Mouse (Mus musculus) myocyte (in vitro differentiated cells): Measurements from ENCODE around the gene Rpl5. TPM values are rescaled to one million over a fixed set of nuclear protein-coding genes. Genes with fewer than 3 reads are reported as not detected.

Source experiments
- H3K27me3 ChIP-seq: one replicate; pipeline ENCODE4 v1.6.1; 2011; ENCODE audit not compliant: control insufficient read depth, insufficient read depth, insufficient read length
- H3K36me3 ChIP-seq: one replicate; pipeline ENCODE4 v1.6.1; 2011; ENCODE audit not compliant: control insufficient read depth, insufficient read depth
- H3K4me2 ChIP-seq: one replicate; pipeline ENCODE4 v1.6.1; 2011; ENCODE audit warnings: low read depth, control low read depth
- H3K4me3 ChIP-seq: one replicate; pipeline ENCODE4 v1.5.1; 2011; ENCODE audit warnings: mild to moderate bottlenecking, control low read depth, moderate library complexity
- H3K79me2 ChIP-seq: one replicate; pipeline ENCODE4 v1.6.1; 2011; ENCODE audit not compliant: control insufficient read depth, insufficient read depth
- H3ac ChIP-seq: one replicate; pipeline ENCODE4 v1.6.1; 2011; ENCODE audit not compliant: control insufficient read depth, insufficient read length
- CEBPB ChIP-seq: IDR thresholded peaks from 2 replicates; pipeline ENCODE4 v1.6.1; 2011; ENCODE audit warnings: mild to moderate bottlenecking, moderate library complexity; ENCODE audit not compliant: poor library complexity, insufficient read depth, severe bottlenecking
- E2F4 ChIP-seq: IDR thresholded peaks from one replicate; pipeline ENCODE4 v1.6.1; 2011; ENCODE audit warnings: mild to moderate bottlenecking, control low read depth, moderate library complexity; ENCODE audit not compliant: insufficient read depth
- MAX ChIP-seq: IDR thresholded peaks from one replicate; pipeline ENCODE4 v1.6.1; 2011; ENCODE audit warnings: low read depth, mild to moderate bottlenecking, control low read depth
- MYOD1 ChIP-seq, 3 experiments: IDR thresholded peaks; one replicate each; pipeline ENCODE4 v1.6.1; 2011; ENCODE audit warnings: control low read depth in 2 of 3, low read depth in 2 of 3, mild to moderate bottlenecking in 2 of 3, moderate library complexity in 1 of 3; ENCODE audit not compliant: insufficient read length in 2 of 3, control insufficient read depth in 1 of 3
- MYOG ChIP-seq, 3 experiments: IDR thresholded peaks; one replicate each; pipeline ENCODE4 v1.6.1; 2011; ENCODE audit warnings: control low read depth in 2 of 3, low read depth in 2 of 3, mild to moderate bottlenecking in 2 of 3; ENCODE audit not compliant: insufficient read length in 2 of 3, control insufficient read depth in 1 of 3, insufficient read depth in 1 of 3
- POLR2A ChIP-seq: IDR thresholded peaks from one replicate; pipeline ENCODE4 v1.6.1; 2011; ENCODE audit warnings: low read depth, mild to moderate bottlenecking, control low read depth, moderate library complexity; ENCODE audit not compliant: insufficient read length
- POLR2AphosphoS2 ChIP-seq: IDR thresholded peaks from one replicate; pipeline ENCODE4 v1.6.1; 2011; ENCODE audit warnings: low read depth, control low read depth; ENCODE audit not compliant: insufficient read length
- REST ChIP-seq: IDR thresholded peaks from one replicate; pipeline ENCODE4 v1.6.1; 2011; ENCODE audit warnings: mild to moderate bottlenecking, control low read depth, moderate library complexity; ENCODE audit not compliant: insufficient read depth, insufficient read length
- SRF ChIP-seq: IDR thresholded peaks from one replicate; pipeline ENCODE4 v1.6.1; 2011; ENCODE audit warnings: low read depth; ENCODE audit not compliant: control insufficient read depth, insufficient read length
- TCF12 ChIP-seq: IDR thresholded peaks from one replicate; pipeline ENCODE4 v1.6.1; 2011; ENCODE audit warnings: mild to moderate bottlenecking, control low read depth; ENCODE audit not compliant: poor library complexity, insufficient read depth, severe bottlenecking
- TCF3 ChIP-seq: IDR thresholded peaks from one replicate; pipeline ENCODE4 v1.6.1; 2011; ENCODE audit warnings: low read depth, control low read depth; ENCODE audit not compliant: insufficient read length
- USF1 ChIP-seq: IDR thresholded peaks from one replicate; pipeline ENCODE4 v1.6.1; 2011; ENCODE audit warnings: low read depth, mild to moderate bottlenecking, control low read depth, moderate library complexity
- polyA plus RNA-seq: library from polyadenylated mRNA; unstranded; fragments of >200 nt; fragmentation: generic; extraction: Trizol; gene quantifications from one replicate; pipeline ENCODE4 v1.2.1, GENCODE M21; 2012; ENCODE audit warnings: missing spikeins

The Rpl5 gene
- polyA plus RNA-seq, 1 experiment: 207 TPM

DNA sequence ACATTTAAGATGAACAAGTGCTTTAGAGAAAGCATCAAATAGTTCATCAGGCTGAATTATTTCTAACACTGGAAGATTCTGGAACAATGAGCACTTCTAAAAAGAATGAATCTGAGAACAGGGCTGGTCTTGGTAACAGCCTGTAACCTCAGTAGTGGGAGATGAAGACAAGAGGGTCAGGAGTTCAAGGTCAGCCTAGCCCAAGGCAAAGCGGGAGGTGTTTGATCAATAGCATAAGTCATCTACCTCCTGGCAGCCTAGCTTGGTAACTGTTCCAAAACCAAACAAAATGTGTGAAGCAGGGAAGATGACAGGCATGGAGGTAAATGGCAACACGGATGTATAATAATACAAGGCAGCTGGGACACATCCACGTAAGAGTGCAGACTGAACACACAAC lies 36.3 kb upstream of the Rpl5 start:
- no peaks in the 10 kb centered on the region for H3K36me3 ChIP-seq
- TF ChIP-seq E2F4 (no peak), CEBPB (no peak), POLR2AphosphoS2 (no peak), MAX (no peak), POLR2A (no peak), TCF3 (no peak), MYOG (IDR thresholded peaks at IDR 0.05; ENCODE audit: control insufficient read depth in 1 of 3, insufficient read depth in 1 of 3, insufficient read length in 2 of 3, low read depth in 2 of 3) (no peak), REST (no peak), SRF (no peak), MYOD1 (IDR thresholded peaks at IDR 0.05; ENCODE audit: control insufficient read depth in 1 of 3, insufficient read length in 2 of 3, low read depth in 2 of 3) (no peak), USF1 (no peak), TCF12 (no peak)
- no peak overlapping the region for H3K4me3 ChIP-seq
- no peak overlapping the region for H3K4me2 ChIP-seq
- peaks cover 91% of the 10 kb centered on the region for H3K79me2 ChIP-seq
- H3K27me3 ChIP-seq: no peaks in the 10 kb centered on the region
- no peak overlapping the region for H3ac ChIP-seq

DNA sequence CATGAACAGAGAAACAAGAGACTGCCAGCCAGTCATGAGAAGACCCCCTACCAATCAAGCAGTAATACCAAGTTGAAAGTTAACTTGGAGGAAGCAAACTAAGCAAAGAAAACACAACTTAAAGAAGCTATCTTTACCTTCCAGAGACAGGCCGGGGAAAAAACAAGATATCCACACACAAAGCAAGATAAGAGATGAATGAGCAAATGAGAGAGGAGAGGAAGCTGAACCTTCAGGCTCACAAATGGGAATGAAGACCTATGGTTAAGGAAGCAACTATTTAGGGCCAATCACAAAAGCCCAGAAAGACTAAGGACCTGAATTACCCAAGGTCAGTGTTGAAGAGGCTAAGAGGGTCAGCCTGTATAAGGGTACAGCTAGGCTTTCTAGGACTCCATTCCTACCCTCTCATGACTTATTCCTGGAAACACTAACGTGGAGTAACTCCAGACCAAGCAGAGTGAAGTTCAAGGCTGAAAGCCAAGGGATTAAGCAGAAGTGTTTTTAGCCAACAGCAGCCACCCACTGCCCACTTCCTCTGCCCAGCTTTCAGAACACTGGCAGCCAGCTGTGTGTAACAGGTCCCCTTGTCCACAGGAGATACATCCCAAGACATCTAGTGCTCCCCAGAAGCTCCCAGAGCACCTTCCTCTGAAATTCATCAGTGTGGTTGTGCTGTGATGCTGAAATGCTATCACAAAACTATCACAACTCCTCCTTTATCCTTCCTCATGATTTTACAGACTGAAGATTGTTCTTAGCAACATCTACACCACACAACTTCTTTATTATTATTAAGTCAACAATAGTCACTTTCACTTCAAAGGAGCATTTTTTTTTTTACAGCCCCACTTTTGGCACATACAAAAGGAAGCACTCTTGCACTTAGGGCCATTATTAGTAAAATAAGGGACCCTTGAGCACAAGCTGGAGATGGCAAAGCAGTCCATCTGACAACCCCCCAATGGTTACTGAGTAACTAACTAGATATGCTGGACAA lies 33.9 kb upstream of the Rpl5 start:
- Histone ChIP-seq H3K36me3 (no peaks in the 10 kb centered on the region), H3K79me2 (peaks cover 68% of the 10 kb centered on the region), H3ac (no peak overlapping the region), H3K27me3 (no peaks in the 10 kb centered on the region), H3K4me2 (peak overlapping the region; percentile 40), H3K4me3 (no peak overlapping the region)
- TF ChIP-seq MYOD1 (IDR thresholded peaks at IDR 0.05; ENCODE audit: control insufficient read depth in 1 of 3, insufficient read length in 2 of 3, low read depth in 2 of 3) (no peak), USF1 (no peak), TCF12 (no peak), CEBPB (no peak), POLR2AphosphoS2 (no peak), MAX (no peak), MYOG (IDR thresholded peaks at IDR 0.05; ENCODE audit: control insufficient read depth in 1 of 3, insufficient read depth in 1 of 3, insufficient read length in 2 of 3, low read depth in 2 of 3) (no peak), REST (no peak), E2F4 (no peak), SRF (no peak), POLR2A (no peak), TCF3 (no peak)

DNA sequence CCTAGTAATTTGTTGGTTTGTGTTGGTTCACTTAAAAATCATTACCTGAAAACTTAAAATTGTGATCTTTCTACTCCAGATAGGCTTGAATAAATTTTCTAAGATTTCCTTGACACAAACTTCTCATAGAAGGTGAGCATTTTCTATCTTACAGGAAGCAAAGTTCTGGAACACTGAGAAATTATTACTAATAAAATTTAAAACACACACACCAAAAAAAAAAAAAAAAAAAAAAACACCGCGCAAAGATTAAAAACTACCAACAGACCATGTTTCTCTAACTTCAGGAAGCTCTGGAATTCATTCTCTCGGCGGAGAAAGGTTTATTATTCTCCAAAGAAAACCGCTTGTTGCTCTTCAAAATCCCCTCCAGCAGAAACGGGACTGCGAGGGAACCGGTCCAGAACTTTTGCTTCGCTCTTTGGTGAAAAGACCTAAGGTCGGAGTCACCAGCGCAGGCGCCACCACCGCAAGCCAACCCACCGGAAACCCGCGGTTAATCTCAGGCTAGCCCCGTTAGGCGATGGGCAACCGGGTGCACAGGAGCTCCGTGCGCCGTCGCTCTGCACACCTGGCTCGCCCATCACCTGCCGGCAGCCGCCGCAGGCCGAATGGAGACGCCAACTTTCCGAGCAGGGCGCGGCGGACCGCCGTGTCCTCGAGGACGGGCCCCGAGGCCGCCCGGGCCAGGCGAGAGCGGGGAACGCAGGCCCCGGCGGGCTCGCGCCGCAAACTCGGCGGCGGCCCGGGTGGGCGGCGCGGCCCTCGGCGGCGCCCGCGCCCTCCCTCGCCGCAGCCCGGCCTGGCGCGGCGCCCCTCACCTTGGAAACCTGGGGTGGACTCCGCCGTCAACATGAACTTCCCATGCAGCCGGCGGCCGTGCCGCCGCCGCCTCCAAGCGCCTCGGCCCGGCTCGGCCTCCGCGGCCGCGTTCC lies 32.1 kb upstream of the Rpl5 start:
- Histone ChIP-seq H3K4me3 (peak overlapping the region; percentile 28), H3K4me2 (peak overlapping the region; percentile 39), H3K79me2 (peaks cover 50% of the 10 kb centered on the region), H3ac (peak overlapping the region; percentile 82), H3K27me3 (no peaks in the 10 kb centered on the region), H3K36me3 (no peaks in the 10 kb centered on the region)
- TF ChIP-seq TCF12: no peak
- no peak for TF ChIP-seq MAX
- peak; percentile 61 for TF ChIP-seq POLR2AphosphoS2
- TF ChIP-seq E2F4: no peak
- peak in 1 of 3 experiments; percentile 49 for TF ChIP-seq MYOG (IDR thresholded peaks at IDR 0.05; ENCODE audit: control insufficient read depth in 1 of 3, insufficient read depth in 1 of 3, insufficient read length in 2 of 3, low read depth in 2 of 3)
- TF ChIP-seq TCF3: no peak
- TF ChIP-seq MYOD1 (IDR thresholded peaks at IDR 0.05; ENCODE audit: control insufficient read depth in 1 of 3, insufficient read length in 2 of 3, low read depth in 2 of 3): peak in 1 of 3 experiments; percentile 65
- peak; percentile 73 for TF ChIP-seq POLR2A

DNA sequence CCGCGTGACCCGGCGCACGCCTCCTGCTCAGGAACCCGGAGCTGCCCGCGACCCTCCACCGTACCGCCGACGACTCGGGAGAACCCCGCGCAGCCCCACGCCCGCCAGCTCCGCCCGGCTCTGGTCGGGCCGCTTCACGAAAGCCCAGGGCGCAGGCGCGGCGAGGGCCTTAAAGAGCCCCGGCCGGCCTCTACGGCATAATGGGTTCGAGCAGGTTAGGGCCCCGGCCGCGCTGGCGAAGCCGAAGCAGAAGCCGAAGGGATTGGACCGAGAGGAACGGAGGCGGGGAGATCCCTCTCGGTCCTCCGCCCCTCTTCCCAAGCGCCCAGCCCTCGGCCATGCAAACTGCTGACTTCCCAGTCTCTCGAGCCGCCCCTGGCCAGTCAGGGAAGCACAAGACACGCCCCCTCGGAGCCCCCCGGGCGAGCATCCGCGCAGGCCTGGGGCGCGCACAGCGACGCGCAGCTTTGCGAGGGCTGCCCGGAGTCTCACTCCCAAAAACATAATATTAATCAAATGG lies 31.3 kb upstream of the Rpl5 start:
- H3K27me3 ChIP-seq: no peaks in the 10 kb centered on the region

More for the DNA sequence above, 31.3 kb upstream of the Rpl5 start:
- TF ChIP-seq POLR2A (peak; percentile 61), CEBPB (no peak)
- peaks cover 43% of the 10 kb centered on the region for H3K79me2 ChIP-seq
- peak overlapping the region; percentile 82 for H3ac ChIP-seq
- H3K4me2 ChIP-seq: peak overlapping the region; percentile 85
- no peaks in the 10 kb centered on the region for H3K36me3 ChIP-seq
- H3K4me3 ChIP-seq: peak overlapping the region; percentile 28
